Mouse (Mus musculus) right cerebral cortex, postnatal 14 days (tissue): ENCODE data around the gene Lmf1.

Experiments
- DNase-seq: peaks from one replicate; pipeline ENCODE4 v3.0.0; 2022

The Lmf1 gene

GRCm38 (mm10) chr17:25711136-25711535 lies 132.3 kb downstream of the Lmf1 start:
- DNase-seq = no peak
